Mouse (Mus musculus): ENCODE measurements around the gene Kcns3. TPM values are rescaled to one million over a fixed set of nuclear protein-coding genes. Genes with fewer than 3 reads are reported as not detected.

Kcns3 gene
- polyA plus RNA-seq, 1 experiment from 2014 or later, result 2.3 TPM

DNA sequence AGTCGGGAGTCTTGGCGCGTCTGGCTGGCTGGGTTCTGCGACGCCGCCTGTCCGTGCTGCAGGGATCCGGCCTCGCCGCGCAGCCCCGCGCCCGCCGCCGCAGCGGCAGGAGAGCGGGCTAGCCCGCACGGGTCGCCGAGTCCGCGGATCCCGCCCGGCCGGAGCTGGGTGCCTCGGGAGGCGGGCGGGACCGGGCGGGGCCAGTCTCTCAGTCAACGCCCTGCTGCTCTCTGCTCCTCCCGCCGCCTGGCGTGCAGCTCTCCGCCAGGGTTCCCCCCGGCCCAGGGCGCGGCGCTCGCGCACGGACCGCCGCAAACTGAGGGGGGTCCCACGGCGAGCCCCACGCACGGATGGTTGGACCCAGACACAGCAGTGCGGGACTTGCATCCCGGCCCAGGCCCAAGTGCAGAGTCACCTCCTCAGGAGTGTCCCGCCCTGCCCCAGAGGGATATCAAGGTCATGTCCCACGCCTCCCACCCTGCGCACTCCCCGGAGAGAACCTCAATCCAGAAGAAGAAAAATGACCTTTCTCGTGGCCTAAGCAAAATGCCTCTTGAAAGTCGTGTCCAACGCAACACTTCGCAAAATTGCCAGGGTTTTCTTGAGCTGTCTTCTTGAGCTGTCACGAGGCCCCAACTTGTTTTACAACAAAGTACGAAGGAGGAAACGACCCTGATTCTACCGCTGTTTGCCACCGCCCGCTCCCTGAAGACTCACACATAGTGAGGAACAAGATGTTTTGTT is 492 bp downstream of the Kcns3 start:
- peak; percentile 65 for ATAC-seq (ENCODE audit: low FRiP score)
- Histone ChIP-seq H3K4me3 (replicated peaks) (peak overlapping the region; percentile 59), H3K4me1 (peaks cover 24% of the 10 kb centered on the region), H3K9ac (replicated peaks) (peak overlapping the region; percentile 53), H3K27ac (replicated peaks) (no peak overlapping the region), H3K4me2 (peak overlapping the region; percentile 99), H3K9me3 (replicated peaks) (no peaks in the 10 kb centered on the region), H3K27me3 (replicated peaks) (peaks cover 49% of the 10 kb centered on the region), H3K36me3 (no peaks in the 10 kb centered on the region)
- WGBS, result under 1% methylated on average over 49 of the region's 66 CpGs

DNA sequence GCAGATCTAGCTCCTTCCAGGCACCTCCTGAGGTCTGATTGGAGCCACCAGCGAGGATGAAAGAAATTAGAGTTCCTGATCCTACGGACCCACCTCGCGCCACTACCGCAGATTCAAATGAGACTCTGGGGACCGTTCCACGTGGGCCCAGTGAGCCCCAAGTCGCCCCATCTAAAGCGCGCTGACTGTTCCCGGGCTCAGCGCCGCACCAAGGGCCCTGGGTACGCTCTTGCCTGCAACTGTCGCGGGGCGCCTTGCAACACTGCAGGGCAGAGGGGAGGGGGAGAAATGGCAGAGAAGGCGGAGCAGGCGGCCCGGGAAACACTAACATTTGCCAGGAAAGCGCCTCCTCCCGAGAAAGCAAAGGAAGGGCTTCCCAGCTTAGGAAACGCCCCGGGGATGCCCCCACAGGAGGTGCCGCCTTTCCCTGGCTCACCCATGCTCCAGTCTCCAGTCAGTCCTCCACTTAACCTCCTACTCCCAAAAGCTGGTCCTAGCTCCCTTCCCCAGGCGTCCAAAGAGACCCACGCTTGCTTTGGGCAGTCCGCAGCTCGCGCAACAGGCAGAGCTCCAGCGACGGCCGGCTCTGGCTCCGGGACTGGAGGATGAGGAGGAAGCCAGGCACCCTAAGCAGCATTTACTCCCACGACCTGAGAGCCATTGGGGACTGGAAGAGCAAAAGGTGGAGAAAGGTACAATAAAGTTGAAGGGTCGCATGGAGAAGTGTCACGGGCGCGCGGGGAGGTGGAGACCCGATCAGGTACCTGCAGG is 1.2 kb downstream of the Kcns3 start:
- ATAC-seq (ENCODE audit: low FRiP score), result peak; percentile 83
- H3K9me3 ChIP-seq (replicated peaks), result no peaks in the 10 kb centered on the region
- peaks cover 24% of the 10 kb centered on the region for H3K4me1 ChIP-seq
- WGBS, result under 1% methylated on average over 41 of the region's 41 CpGs
- peak overlapping the region; percentile 53 for H3K9ac ChIP-seq (replicated peaks)
- no peak overlapping the region for H3K27ac ChIP-seq (replicated peaks)
- no peaks in the 10 kb centered on the region for H3K36me3 ChIP-seq
- H3K4me2 ChIP-seq, result peak overlapping the region; percentile 99
- H3K27me3 ChIP-seq (replicated peaks), result peaks cover 49% of the 10 kb centered on the region
- H3K4me3 ChIP-seq (replicated peaks), result peak overlapping the region; percentile 59

DNA sequence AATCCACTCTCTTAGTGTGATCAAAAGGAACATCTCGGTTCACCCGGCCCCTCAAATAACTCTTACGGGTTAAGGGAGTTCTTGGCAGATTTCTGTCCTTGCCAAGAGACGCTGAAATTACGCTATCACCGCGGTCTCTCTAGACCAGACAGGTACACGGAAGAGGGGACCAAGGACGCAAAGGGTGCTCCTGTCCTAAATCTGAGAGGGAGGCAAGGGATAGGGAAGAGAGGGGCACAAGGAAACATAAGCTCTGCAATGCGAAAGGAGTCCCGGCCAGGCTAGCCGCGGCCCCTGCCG is 1.8 kb downstream of the Kcns3 start:
- no peaks in the 10 kb centered on the region for H3K9me3 ChIP-seq (replicated peaks)
- no peak overlapping the region for H3K27ac ChIP-seq (replicated peaks)
- peak overlapping the region; percentile 59 for H3K4me3 ChIP-seq (replicated peaks)
- H3K9ac ChIP-seq (replicated peaks), result peak overlapping the region; percentile 53; the same call in 1 of the 2 replicates
- H3K4me2 ChIP-seq, result peak overlapping the region; percentile 99
- peaks cover 49% of the 10 kb centered on the region for H3K27me3 ChIP-seq (replicated peaks)
- no peak; the same call in 1 of the 2 replicates for ATAC-seq (ENCODE audit: low FRiP score)
- H3K4me1 ChIP-seq, result peaks cover 24% of the 10 kb centered on the region
- WGBS, result 2% methylated on average over 14 of the region's 14 CpGs
- no peaks in the 10 kb centered on the region for H3K36me3 ChIP-seq

DNA sequence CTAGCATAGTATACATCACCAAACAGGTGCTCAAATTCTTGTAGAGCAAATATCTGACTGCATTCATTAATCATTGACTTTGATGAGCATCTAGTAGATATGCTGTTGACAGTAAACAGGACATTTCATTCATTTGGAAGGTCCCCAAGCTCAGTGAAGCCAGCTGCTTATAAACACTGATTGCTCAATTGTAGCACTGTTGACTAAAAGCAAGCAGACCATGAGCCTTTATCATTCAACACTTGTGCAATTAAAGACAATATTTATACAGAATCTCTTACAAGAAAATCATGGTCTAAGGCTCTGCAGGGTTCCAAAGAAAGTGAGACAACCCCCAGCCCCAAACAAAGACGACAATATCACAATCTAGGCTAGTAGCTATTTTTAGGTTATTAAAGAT is 6.0 kb downstream of the Kcns3 start:
- whole genome bisulfite sequencing, result 86% methylated on average over 1 of the region's 1 CpGs

DNA sequence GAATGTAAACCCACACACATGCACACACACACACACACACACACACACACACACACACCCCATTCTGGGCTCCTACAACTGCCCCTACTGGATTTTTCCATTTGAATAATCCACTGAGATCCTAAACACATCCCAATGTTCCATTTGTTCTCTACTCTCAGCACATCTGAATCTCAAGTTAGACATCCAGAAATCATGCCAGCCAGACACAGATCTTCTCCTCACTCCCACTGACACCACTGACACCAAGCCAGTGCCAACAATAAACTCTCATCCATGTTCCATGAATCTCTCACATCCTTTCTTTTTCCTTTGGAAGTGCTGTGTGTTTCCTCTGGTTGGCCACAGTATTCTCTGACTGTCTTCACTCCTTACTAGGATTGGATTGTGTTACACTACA is 18.4 kb downstream of the Kcns3 start:
- no peak for ATAC-seq (ENCODE audit: low FRiP score)
- Histone ChIP-seq H3K4me3 (replicated peaks) (no peak overlapping the region), H3K9me3 (replicated peaks) (no peaks in the 10 kb centered on the region)

More for the DNA sequence above, 6.0 kb downstream of the Kcns3 start:
- Histone ChIP-seq H3K4me3 (replicated peaks) (no peak overlapping the region), H3K27me3 (replicated peaks) (peaks cover 18% of the 10 kb centered on the region), H3K9ac (replicated peaks) (no peak overlapping the region), H3K4me2 (no peak overlapping the region), H3K36me3 (no peaks in the 10 kb centered on the region), H3K4me1 (peaks cover 12% of the 10 kb centered on the region), H3K27ac (replicated peaks) (no peak overlapping the region), H3K9me3 (replicated peaks) (no peaks in the 10 kb centered on the region)
- no peak for ATAC-seq (ENCODE audit: low FRiP score)

DNA sequence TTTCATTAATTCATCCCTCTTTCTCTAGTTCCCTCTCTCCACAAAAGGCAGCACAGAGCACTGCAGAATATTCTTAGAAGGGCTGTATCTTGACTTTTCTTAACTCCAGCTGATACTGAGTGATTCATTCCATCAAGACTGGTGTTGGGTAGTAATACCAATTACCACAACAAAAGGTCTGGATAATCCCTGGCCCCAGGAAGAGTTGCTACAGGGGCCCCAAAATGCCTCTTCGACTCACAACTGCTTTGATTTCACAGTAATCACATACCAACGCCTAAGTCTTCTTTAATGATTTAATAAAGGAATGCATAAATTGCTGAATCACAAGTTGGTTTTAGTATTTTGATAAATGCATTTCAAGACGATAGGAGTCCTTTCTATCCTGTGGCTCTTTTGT is 21.7 kb downstream of the Kcns3 start:
- H3K4me3 ChIP-seq (replicated peaks), result no peak overlapping the region
- WGBS, result 48% methylated on average over 3 of the region's 3 CpGs
- no peaks in the 10 kb centered on the region for H3K27me3 ChIP-seq (replicated peaks)

More for the DNA sequence above, 18.4 kb downstream of the Kcns3 start:
- Histone ChIP-seq H3K4me1 (no peaks in the 10 kb centered on the region), H3K27ac (replicated peaks) (no peak overlapping the region), H3K27me3 (replicated peaks) (no peaks in the 10 kb centered on the region), H3K4me2 (no peak overlapping the region), H3K9ac (replicated peaks) (no peak overlapping the region), H3K36me3 (no peaks in the 10 kb centered on the region)

DNA sequence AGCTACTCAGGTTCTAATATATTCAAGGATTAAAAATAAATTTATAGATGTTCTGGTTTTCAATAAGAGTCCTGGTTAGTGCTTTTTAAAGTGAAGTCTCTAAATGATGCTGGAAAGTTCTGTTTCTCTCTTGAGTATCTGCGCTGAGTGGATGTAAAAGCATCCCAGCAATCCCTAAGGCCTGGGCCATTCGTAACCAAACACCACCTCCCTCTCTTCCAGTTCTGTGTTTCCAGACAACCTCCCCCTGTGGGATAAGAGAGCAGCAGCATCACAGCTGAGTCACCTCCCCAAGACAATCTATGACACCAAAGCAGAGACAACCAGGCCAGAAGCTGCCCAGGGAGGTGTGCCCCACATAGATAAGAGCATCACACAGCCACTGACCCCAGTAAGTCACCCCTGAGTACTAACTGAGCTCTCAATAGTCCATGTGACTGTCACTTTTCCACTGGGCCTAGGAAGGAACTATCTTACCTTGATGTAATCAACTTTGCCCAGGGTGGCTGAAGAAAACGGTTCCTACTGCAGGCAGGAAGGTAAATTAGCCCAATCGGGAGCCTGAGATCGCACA is 24.6 kb downstream of the Kcns3 start:
- no peaks in the 10 kb centered on the region for H3K27me3 ChIP-seq (replicated peaks)
- H3K27ac ChIP-seq (replicated peaks), result no peak overlapping the region
- ATAC-seq (ENCODE audit: low FRiP score), result no peak
- no peak overlapping the region for H3K9ac ChIP-seq (replicated peaks)
- H3K36me3 ChIP-seq, result no peaks in the 10 kb centered on the region
- H3K4me1 ChIP-seq, result no peaks in the 10 kb centered on the region
- no peaks in the 10 kb centered on the region for H3K9me3 ChIP-seq (replicated peaks)
- no peak overlapping the region for H3K4me3 ChIP-seq (replicated peaks)
- WGBS, result 75% methylated on average over 5 of the region's 5 CpGs
- no peak overlapping the region for H3K4me2 ChIP-seq

More for the DNA sequence above, 21.7 kb downstream of the Kcns3 start:
- H3K9me3 ChIP-seq (replicated peaks), result no peaks in the 10 kb centered on the region
- no peak for ATAC-seq (ENCODE audit: low FRiP score)
- H3K4me1 ChIP-seq, result no peaks in the 10 kb centered on the region
- no peak overlapping the region for H3K27ac ChIP-seq (replicated peaks)
- H3K36me3 ChIP-seq, result no peaks in the 10 kb centered on the region
- H3K4me2 ChIP-seq, result no peak overlapping the region
- no peak overlapping the region for H3K9ac ChIP-seq (replicated peaks)

DNA sequence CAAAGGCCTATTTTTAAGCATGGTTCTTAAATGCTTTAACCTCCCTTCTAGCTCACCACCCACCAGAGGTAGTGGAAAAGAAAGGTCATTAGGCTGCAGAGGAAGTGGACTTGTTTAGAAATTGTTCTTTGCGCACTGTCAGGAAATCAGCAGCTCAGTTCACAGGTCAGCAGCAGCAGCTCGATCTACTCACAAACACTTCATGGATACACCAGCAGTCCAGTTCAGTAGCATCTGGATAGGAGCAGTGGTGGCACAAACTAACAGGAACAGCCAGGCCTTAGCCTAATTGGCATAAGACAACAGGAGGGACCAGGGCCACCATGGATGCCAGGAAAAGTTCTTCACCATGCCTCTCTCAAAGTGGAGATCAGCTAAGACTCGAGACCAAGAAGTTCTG is 49.3 kb downstream of the Kcns3 start:
- no peak overlapping the region for H3K9ac ChIP-seq (replicated peaks)
- no peaks in the 10 kb centered on the region for H3K9me3 ChIP-seq (replicated peaks)
- H3K4me2 ChIP-seq, result no peak overlapping the region
- no peaks in the 10 kb centered on the region for H3K36me3 ChIP-seq
- no peak overlapping the region for H3K4me3 ChIP-seq (replicated peaks)
- no peak overlapping the region for H3K27ac ChIP-seq (replicated peaks)
- WGBS, result 86% methylated on average over 3 of the region's 3 CpGs
- no peaks in the 10 kb centered on the region for H3K4me1 ChIP-seq
- no peaks in the 10 kb centered on the region for H3K27me3 ChIP-seq (replicated peaks)
- ATAC-seq (ENCODE audit: low FRiP score), result no peak

DNA sequence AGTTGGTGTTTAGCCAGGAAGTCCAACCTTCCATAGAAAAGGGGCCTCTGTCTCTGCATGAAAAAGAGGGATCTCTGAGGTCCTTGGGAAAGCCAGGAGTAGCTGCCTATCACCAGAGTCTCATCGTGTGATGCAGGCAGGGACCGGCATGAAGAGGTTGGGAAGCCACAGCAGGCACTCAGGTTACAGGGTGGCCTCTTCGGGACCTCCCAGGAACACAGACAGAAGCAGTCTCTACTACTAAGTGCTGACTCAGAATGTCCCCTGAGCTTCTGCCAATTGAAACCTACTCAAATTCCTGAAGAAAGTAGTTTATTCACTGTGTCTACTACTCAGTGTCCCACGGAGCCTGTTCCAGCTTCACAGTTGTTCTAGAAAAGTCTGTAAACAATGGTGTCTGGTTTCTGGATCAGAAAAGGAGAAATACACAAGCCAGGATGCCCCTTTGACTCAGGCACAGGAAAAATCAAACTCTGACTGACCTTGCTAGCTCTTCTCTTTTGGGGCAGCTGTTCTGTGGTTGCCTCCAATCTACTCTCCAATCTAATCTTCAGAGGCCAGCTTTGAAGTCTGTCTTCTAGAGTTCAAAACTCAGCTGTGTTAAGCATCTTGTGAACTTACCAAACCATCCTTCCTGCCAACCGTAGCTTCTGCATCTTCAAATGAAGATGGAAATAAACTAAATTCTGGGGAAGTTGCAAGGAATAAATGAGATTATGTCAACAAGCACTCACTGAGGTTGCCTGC is 62.1 kb downstream of the Kcns3 start:
- no peak overlapping the region for H3K27ac ChIP-seq (replicated peaks)
- no peak for ATAC-seq (ENCODE audit: low FRiP score)

DNA sequence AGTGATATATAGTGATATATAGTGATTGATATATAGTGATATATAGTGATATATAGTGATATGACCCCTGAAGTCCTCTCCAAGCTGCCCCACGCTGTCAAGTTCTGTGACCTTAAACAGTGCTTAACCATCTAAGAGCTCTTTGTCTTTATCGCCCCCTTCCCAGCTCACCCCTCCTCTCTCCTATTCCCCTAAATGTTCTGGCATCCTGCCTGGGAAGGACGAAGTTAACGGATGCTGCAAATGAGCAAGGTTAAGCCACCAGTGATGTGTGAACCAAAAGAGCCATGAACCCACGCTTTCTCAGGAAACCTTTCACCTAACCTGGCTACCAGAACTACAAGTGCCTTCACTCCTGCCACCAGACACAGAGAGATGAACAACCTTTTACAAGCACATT is 64.0 kb downstream of the Kcns3 start:
- no peak for ATAC-seq (ENCODE audit: low FRiP score)
- WGBS, result 80% methylated on average over 5 of the region's 5 CpGs

More for the DNA sequence above, 62.1 kb downstream of the Kcns3 start:
- Histone ChIP-seq H3K9ac (replicated peaks) (no peak overlapping the region), H3K36me3 (no peaks in the 10 kb centered on the region), H3K4me3 (replicated peaks) (no peak overlapping the region), H3K4me1 (no peaks in the 10 kb centered on the region), H3K9me3 (replicated peaks) (no peaks in the 10 kb centered on the region), H3K4me2 (no peak overlapping the region), H3K27me3 (replicated peaks) (no peaks in the 10 kb centered on the region)
- WGBS, result 76% methylated on average over 5 of the region's 5 CpGs

DNA sequence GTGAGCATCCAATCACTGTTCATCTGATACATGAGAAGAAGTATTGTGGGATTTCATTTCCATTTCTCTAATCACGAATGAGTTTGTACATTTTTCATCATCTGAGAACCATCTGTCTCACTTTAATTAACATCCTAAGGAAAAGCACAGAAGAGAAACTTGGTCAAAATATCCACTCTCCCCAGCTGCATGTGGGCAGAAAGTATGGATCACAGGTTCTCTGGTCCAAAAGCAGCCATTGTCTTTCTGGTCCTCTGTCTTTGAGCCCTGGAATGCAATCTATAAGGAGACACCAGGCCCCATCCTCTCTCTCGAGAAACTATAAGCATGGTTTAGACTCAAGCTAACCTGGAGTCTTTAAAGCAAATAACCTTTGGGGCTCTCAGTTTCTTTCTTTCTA is 79.8 kb downstream of the Kcns3 start:
- ATAC-seq (ENCODE audit: low FRiP score), result no peak
- H3K4me1 ChIP-seq, result no peaks in the 10 kb centered on the region
- no peak overlapping the region for H3K9ac ChIP-seq (replicated peaks)
- no peak overlapping the region for H3K4me2 ChIP-seq
- WGBS, result 89% methylated on average over 2 of the region's 2 CpGs
- H3K36me3 ChIP-seq, result no peaks in the 10 kb centered on the region
- no peaks in the 10 kb centered on the region for H3K27me3 ChIP-seq (replicated peaks)
- H3K4me3 ChIP-seq (replicated peaks), result no peak overlapping the region
- no peaks in the 10 kb centered on the region for H3K9me3 ChIP-seq (replicated peaks)
- H3K27ac ChIP-seq (replicated peaks), result no peak overlapping the region

More for the DNA sequence above, 64.0 kb downstream of the Kcns3 start:
- H3K9me3 ChIP-seq (replicated peaks), result no peaks in the 10 kb centered on the region
- H3K4me2 ChIP-seq, result no peak overlapping the region
- H3K4me1 ChIP-seq, result no peaks in the 10 kb centered on the region
- H3K9ac ChIP-seq (replicated peaks), result no peak overlapping the region
- H3K27me3 ChIP-seq (replicated peaks), result no peaks in the 10 kb centered on the region
- H3K4me3 ChIP-seq (replicated peaks), result no peak overlapping the region
- no peaks in the 10 kb centered on the region for H3K36me3 ChIP-seq
- H3K27ac ChIP-seq (replicated peaks), result no peak overlapping the region

Data from neural tube, embryonic 15.5 days (tissue).